Mouse (Mus musculus): ENCODE measurements around the gene C1qbp. TPM values are rescaled to one million over a fixed set of nuclear protein-coding genes. Genes with fewer than 3 reads are reported as not detected.

Gene C1qbp
- total RNA-seq, 1 experiment from 2014 or later, result 23.8 TPM

Other genes with a start within 250 kb of the C1qbp start
- gene Zfp3, start 218.8 kb downstream of the C1qbp start, total RNA-seq (2017), result 2.1 to 6.5 TPM (median 2.1 TPM) in 3 replicates
- gene Scimp, start 170.4 kb downstream of the C1qbp start, total RNA-seq (2017), result 13.5 to 64.4 TPM (median 25.6 TPM) in 3 replicates
- 69.4 to 95.6 TPM (median 71.4 TPM) in 3 replicates for gene Rabep1, start 138.2 kb downstream of the C1qbp start, total RNA-seq (2017)
- gene Nup88, start 13.1 kb downstream of the C1qbp start, total RNA-seq (2017), result 106 to 142 TPM (median 106 TPM) in 3 replicates
- gene Rpain, start 12.8 kb downstream of the C1qbp start, total RNA-seq (2017), result 29.9 to 45.3 TPM (median 38.3 TPM) in 3 replicates
- 11.4 to 25.4 TPM (median 19.8 TPM) in 3 replicates for gene Dhx33, start 21.4 kb upstream of the C1qbp start, total RNA-seq (2017)
- gene Mis12, start 36.6 kb upstream of the C1qbp start, total RNA-seq (2017), result 11.7 to 25.6 TPM (median 16.2 TPM) in 3 replicates
- 33.0 to 43.9 TPM (median 42.5 TPM) in 3 replicates for gene Derl2, start 36.8 kb upstream of the C1qbp start, total RNA-seq (2017)
- 1.1 TPM in 1 of 3 replicates, not detected in the others for gene 6330403K07Rik, start 50.5 kb upstream of the C1qbp start, total RNA-seq (2017)
- gene Nlrp1a, start 161.7 kb upstream of the C1qbp start, total RNA-seq (2017), result 10.7 to 12.0 TPM (median 11.0 TPM) in 3 replicates
- 8.9 to 15.2 TPM (median 10.2 TPM) in 3 replicates for gene Nlrp1b, start 247.7 kb upstream of the C1qbp start, total RNA-seq (2017)

All from monocyte, adult 5-6 weeks (primary cell).